Mouse (Mus musculus): ENCODE results near the gene Grifin. TPM values are rescaled to one million over a fixed set of nuclear protein-coding genes. Genes with fewer than 3 reads are reported as not detected.

Gene Grifin
- polyA plus RNA-seq, 1 experiment: 5.4 TPM

- Histone ChIP-seq H3K4me1 (ENCODE audit: control insufficient read depth) (no peaks in the 10 kb centered on the region), H3K9me3 (ENCODE audit: control insufficient read depth, low read length) (no peaks in the 10 kb centered on the region), H3K27me3 (ENCODE audit: control insufficient read depth) (peaks cover 2% of the 10 kb centered on the region; the same call in 1 of the 2 replicates), H3K4me3 (replicated peaks) (no peak overlapping the region), H3K36me3 (ENCODE audit: control insufficient read depth) (no peaks in the 10 kb centered on the region)
- TF ChIP-seq GATA1 (IDR thresholded peaks at IDR 0.05; ENCODE audit: low read length): no peak
- no peak for TF ChIP-seq TAL1 (IDR thresholded peaks at IDR 0.05; ENCODE audit: low read length)
Measured at GRCm38 (mm10) chr5:140545651-140546050, 19.2 kb downstream of the Grifin start.

- H3K36me3 ChIP-seq (ENCODE audit: control insufficient read depth): no peaks in the 10 kb centered on the region
- H3K27me3 ChIP-seq (ENCODE audit: control insufficient read depth): peaks cover 2% of the 10 kb centered on the region; the same call in 1 of the 2 replicates
- TF ChIP-seq GATA1 (IDR thresholded peaks at IDR 0.05; ENCODE audit: low read length) (no peak), TAL1 (IDR thresholded peaks at IDR 0.05; ENCODE audit: low read length) (no peak)
- no peak overlapping the region for H3K4me3 ChIP-seq (replicated peaks)
- peaks cover 14% of the 10 kb centered on the region for H3K4me1 ChIP-seq (ENCODE audit: control insufficient read depth)
- no peaks in the 10 kb centered on the region for H3K9me3 ChIP-seq (ENCODE audit: control insufficient read depth, low read length)
Measured at GRCm38 (mm10) chr5:140542811-140543575, 21.9 kb downstream of the Grifin start.

- H3K36me3 ChIP-seq (ENCODE audit: control insufficient read depth): no peaks in the 10 kb centered on the region
- H3K4me1 ChIP-seq (ENCODE audit: control insufficient read depth): peaks cover 25% of the 10 kb centered on the region
- no peaks in the 10 kb centered on the region for H3K9me3 ChIP-seq (ENCODE audit: control insufficient read depth, low read length)
- no peak overlapping the region for H3K4me3 ChIP-seq (replicated peaks)
- TF ChIP-seq GATA1 (IDR thresholded peaks at IDR 0.05; ENCODE audit: low read length) (no peak), TAL1 (IDR thresholded peaks at IDR 0.05; ENCODE audit: low read length) (no peak)
- peaks cover 2% of the 10 kb centered on the region; the same call in 1 of the 2 replicates for H3K27me3 ChIP-seq (ENCODE audit: control insufficient read depth)
Measured at GRCm38 (mm10) chr5:140540106-140540505, 24.8 kb downstream of the Grifin start.

- Histone ChIP-seq H3K27me3 (ENCODE audit: control insufficient read depth) (peaks cover 2% of the 10 kb centered on the region; the same call in 1 of the 2 replicates), H3K36me3 (ENCODE audit: control insufficient read depth) (no peaks in the 10 kb centered on the region), H3K4me3 (replicated peaks) (no peak overlapping the region), H3K4me1 (ENCODE audit: control insufficient read depth) (peaks cover 25% of the 10 kb centered on the region), H3K9me3 (ENCODE audit: control insufficient read depth, low read length) (no peaks in the 10 kb centered on the region)
- TF ChIP-seq GATA1 (IDR thresholded peaks at IDR 0.05; ENCODE audit: low read length): no peak
- TF ChIP-seq TAL1 (IDR thresholded peaks at IDR 0.05; ENCODE audit: low read length): no peak
Measured at GRCm38 (mm10) chr5:140538111-140538683, 26.7 kb downstream of the Grifin start.

GRCm38 (mm10) chr5:140526754-140527153 lies 38.1 kb downstream of the Grifin start:
- Histone ChIP-seq H3K27me3 (ENCODE audit: control insufficient read depth) (no peaks in the 10 kb centered on the region), H3K4me3 (replicated peaks) (no peak overlapping the region), H3K9me3 (ENCODE audit: control insufficient read depth, low read length) (no peaks in the 10 kb centered on the region), H3K36me3 (ENCODE audit: control insufficient read depth) (peaks cover 11% of the 10 kb centered on the region), H3K4me1 (ENCODE audit: control insufficient read depth) (no peaks in the 10 kb centered on the region)
- TF ChIP-seq TAL1 (IDR thresholded peaks at IDR 0.05; ENCODE audit: low read length) (no peak), GATA1 (IDR thresholded peaks at IDR 0.05; ENCODE audit: low read length) (no peak)

- Histone ChIP-seq H3K36me3 (ENCODE audit: control insufficient read depth) (peaks cover 11% of the 10 kb centered on the region), H3K4me3 (replicated peaks) (no peak overlapping the region), H3K27me3 (ENCODE audit: control insufficient read depth) (no peaks in the 10 kb centered on the region), H3K4me1 (ENCODE audit: control insufficient read depth) (peaks cover 2% of the 10 kb centered on the region; the same call in 1 of the 2 replicates), H3K9me3 (ENCODE audit: control insufficient read depth, low read length) (no peaks in the 10 kb centered on the region)
- TF ChIP-seq TAL1 (IDR thresholded peaks at IDR 0.05; ENCODE audit: low read length) (no peak), GATA1 (IDR thresholded peaks at IDR 0.05; ENCODE audit: low read length) (no peak)
Measured at GRCm38 (mm10) chr5:140521196-140521595, 43.7 kb downstream of the Grifin start.

- Histone ChIP-seq H3K36me3 (ENCODE audit: control insufficient read depth) (no peaks in the 10 kb centered on the region), H3K4me1 (ENCODE audit: control insufficient read depth) (peaks cover 12% of the 10 kb centered on the region), H3K4me3 (replicated peaks) (no peak overlapping the region), H3K27me3 (ENCODE audit: control insufficient read depth) (no peaks in the 10 kb centered on the region), H3K9me3 (ENCODE audit: control insufficient read depth, low read length) (no peaks in the 10 kb centered on the region)
- no peak for TF ChIP-seq TAL1 (IDR thresholded peaks at IDR 0.05; ENCODE audit: low read length)
- no peak for TF ChIP-seq GATA1 (IDR thresholded peaks at IDR 0.05; ENCODE audit: low read length)
Measured at GRCm38 (mm10) chr5:140517921-140518230, 47.0 kb downstream of the Grifin start.

GRCm38 (mm10) chr5:140517159-140517920 lies 47.5 kb downstream of the Grifin start:
- Histone ChIP-seq H3K4me3 (replicated peaks) (no peak overlapping the region), H3K27me3 (ENCODE audit: control insufficient read depth) (no peaks in the 10 kb centered on the region), H3K4me1 (ENCODE audit: control insufficient read depth) (peaks cover 12% of the 10 kb centered on the region)

More at GRCm38 (mm10) chr5:140517159-140517920, 47.5 kb downstream of the Grifin start:
- no peaks in the 10 kb centered on the region for H3K9me3 ChIP-seq (ENCODE audit: control insufficient read depth, low read length)
- no peak for TF ChIP-seq TAL1 (IDR thresholded peaks at IDR 0.05; ENCODE audit: low read length)
- no peak for TF ChIP-seq GATA1 (IDR thresholded peaks at IDR 0.05; ENCODE audit: low read length)
- H3K36me3 ChIP-seq (ENCODE audit: control insufficient read depth): no peaks in the 10 kb centered on the region
